Mouse (Mus musculus) hindbrain, postnatal 0 days (tissue): ENCODE measurements at regions not wholly inside any gene's neighbourhood (a gene's known extent, or its start where the extent isn't known, plus 50 kb on each side); places are given as distances from the start of the nearest gene placed in this dataset.

Experiments
- ATAC-seq: fragments of 200-750 bp; cut with Nextera tagmentation; 2 replicates; pipeline ENCODE4 v1.8.0; 2017; ENCODE audit warnings: mild to moderate bottlenecking, moderate TSS enrichment, moderate library complexity
- DNase-seq: peaks from one replicate; pipeline ENCODE4 v3.0.0-alpha.2; 2015; ENCODE audit warnings: low spot score
- H3K27ac ChIP-seq: fragments of 300-500 bp; sonication (generic); 2 replicates; pipeline ENCODE4 v1.5.1; 2014; ENCODE audit warnings: mild to moderate bottlenecking
- H3K27me3 ChIP-seq: fragments of 300-500 bp; sonication (generic); 2 replicates; pipeline ENCODE4 v1.6.1; 2014; ENCODE audit warnings: low read length, mixed read lengths; ENCODE audit not compliant: insufficient read depth
- H3K36me3 ChIP-seq: fragments of 300-500 bp; sonication (generic); 2 replicates; pipeline ENCODE4 v1.6.1; 2014; ENCODE audit warnings: low read length, mixed read lengths; ENCODE audit not compliant: insufficient read depth
- H3K4me1 ChIP-seq: fragments of 300-500 bp; sonication (generic); 2 replicates; pipeline ENCODE4 v1.6.1; 2014; ENCODE audit warnings: antibody characterized with exemption, low read length, mixed read lengths; ENCODE audit not compliant: insufficient read depth
- H3K4me2 ChIP-seq: fragments of 300-500 bp; sonication (generic); 2 replicates; pipeline ENCODE4 v1.6.1; 2014; ENCODE audit warnings: low read depth, mild to moderate bottlenecking, low read length, moderate library complexity, mixed read lengths
- H3K4me3 ChIP-seq: fragments of 300-500 bp; sonication (generic); 2 replicates; pipeline ENCODE4 v1.5.1; 2014; ENCODE audit warnings: low read length
- H3K9ac ChIP-seq: fragments of 300-500 bp; sonication (generic); replicated peaks from 2 replicates; pipeline ENCODE4 v1.6.1; 2014; ENCODE audit warnings: mild to moderate bottlenecking, low read length, moderate library complexity, mixed read lengths
- H3K9me3 ChIP-seq: fragments of 300-500 bp; sonication (generic); 2 replicates; pipeline ENCODE4 v1.6.1; 2016; ENCODE audit warnings: low read length, mixed read lengths
- CTCF ChIP-seq: IDR thresholded peaks from 2 replicates; pipeline ENCODE4 v1.5.1; 2016; ENCODE audit warnings: antibody characterized with exemption, control low read depth, low read depth
- WGBS: fragments of 180-500 bp; shearing (Covaris S2); extraction: QIAGEN DNeasy Blood & Tissue Kit; methylation state at CpG from one replicate; pipeline ENCODE4 v1.1.7; 2014; 5-methylcytosine and 5-hydroxymethylcytosine counted together

- DNase-seq, result no peak
- Histone ChIP-seq H3K9me3 (no peaks in the 10 kb centered on the region), H3K9ac (no peak overlapping the region), H3K27ac (no peak overlapping the region), H3K36me3 (no peaks in the 10 kb centered on the region), H3K4me1 (no peaks in the 10 kb centered on the region), H3K4me2 (no peak overlapping the region), H3K4me3 (no peak overlapping the region), H3K27me3 (no peaks in the 10 kb centered on the region)
- no peak for ATAC-seq
- 77% methylated on average over 4 of the region's 4 CpGs for WGBS
- TF ChIP-seq CTCF, result no peak
Measured at GRCm38 (mm10) chr19:60284901-60285300, 58.4 kb upstream of the Fam204a start.
